Mouse (Mus musculus) layer of hippocampus, adult 11-12 months (tissue): ENCODE results near the gene 1700014D04Rik.
A peak's percentile ranks its signal among the peaks of the same experiment; 100 is the strongest.
"Not testable (repeated sequence)": the region's sequence is repeated elsewhere in the genome, so short reads cannot be mapped to it uniquely, and the experiment has no call there.

Source experiments
- DNase-seq: peaks from one replicate; pipeline ENCODE4 v3.0.0; 2022; ENCODE audit warnings: low spot score

1700014D04Rik gene

DNA sequence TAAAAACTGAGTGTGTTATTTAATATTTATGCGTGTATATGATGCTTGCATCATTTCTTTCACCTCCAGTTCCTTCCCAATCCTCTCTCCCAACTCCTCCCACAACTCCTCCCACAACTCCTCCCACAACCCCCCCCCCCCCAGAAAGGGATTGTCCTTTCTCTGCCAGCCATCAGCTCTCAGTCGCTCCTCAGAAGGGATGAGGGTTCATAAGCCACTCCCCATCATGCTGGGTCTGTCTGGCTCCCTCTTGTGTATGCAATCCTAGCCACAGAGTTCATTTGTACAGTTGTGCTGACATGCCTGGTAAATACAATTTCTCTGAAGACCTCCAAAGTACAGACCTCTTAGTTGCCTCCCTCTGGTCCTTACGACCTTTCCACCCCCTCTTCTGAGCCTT, 11.4 kb downstream of the 1700014D04Rik start:
- DNase-seq: no peak

DNA sequence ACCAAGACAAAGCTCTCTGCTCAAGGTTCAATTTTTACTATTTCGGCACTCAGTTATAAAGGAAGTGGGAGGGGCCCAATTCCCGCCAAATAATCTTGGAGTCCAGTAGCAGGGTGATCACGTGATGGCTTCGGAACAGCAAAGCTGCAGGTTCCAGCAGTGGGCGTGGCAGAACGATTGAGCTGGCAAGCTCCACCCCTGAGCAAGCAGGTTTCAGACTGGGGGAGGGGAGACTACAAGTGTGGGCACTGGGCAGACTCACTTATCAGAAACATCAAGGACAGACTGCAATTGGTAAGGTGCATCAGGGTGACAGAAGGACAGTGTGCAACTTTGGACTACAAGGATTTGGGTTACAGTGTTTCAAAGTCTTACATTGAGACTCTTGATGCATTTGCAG, 12.2 kb downstream of the 1700014D04Rik start:
- not testable (repeated sequence) for DNase-seq

DNA sequence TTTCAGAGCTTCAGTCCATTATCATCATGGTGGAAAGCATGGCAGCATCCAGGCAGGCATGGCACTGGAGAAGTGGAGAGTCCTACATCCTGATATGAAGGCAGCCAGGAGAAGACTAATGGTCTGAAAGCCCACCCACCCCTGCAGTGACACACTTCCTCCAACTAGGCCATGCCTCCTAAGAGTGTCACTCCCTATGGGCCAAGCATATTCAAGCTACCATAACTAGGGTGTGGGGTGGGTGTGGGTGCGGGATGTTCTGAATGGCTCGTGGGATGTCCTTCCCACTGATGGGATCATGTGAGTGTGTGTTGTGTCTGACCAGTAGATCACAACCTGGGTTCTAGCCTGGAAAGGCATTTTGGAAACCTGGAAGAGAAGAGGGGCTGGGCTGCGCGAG, 12.6 kb downstream of the 1700014D04Rik start:
- DNase-seq: no peak

DNA sequence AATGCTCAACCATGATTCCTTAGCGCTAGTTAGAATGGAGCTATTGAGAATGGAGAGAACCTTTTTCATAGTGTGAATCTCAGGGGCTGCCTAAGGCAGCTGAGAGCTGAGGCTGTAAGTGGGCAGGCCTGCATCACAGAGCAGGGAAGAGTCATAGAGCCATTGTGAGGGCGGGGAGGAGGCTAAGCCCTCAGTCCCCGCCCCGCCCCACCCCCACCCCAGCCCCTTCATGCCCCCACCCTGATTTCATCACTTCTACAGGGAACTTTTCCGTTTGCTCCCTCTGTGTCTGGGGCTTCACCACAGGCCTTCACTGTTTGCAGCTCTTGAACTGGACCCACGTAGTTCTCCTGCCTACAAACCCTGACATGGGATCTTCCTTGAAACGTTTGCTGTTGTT, 14.9 kb downstream of the 1700014D04Rik start, which contains the start of gene Spata31d1d:
Spata31d1d (minus strand) TSS at position 101 of the 400 bp plus-strand sequence.
- DNase-seq: no peak

DNA sequence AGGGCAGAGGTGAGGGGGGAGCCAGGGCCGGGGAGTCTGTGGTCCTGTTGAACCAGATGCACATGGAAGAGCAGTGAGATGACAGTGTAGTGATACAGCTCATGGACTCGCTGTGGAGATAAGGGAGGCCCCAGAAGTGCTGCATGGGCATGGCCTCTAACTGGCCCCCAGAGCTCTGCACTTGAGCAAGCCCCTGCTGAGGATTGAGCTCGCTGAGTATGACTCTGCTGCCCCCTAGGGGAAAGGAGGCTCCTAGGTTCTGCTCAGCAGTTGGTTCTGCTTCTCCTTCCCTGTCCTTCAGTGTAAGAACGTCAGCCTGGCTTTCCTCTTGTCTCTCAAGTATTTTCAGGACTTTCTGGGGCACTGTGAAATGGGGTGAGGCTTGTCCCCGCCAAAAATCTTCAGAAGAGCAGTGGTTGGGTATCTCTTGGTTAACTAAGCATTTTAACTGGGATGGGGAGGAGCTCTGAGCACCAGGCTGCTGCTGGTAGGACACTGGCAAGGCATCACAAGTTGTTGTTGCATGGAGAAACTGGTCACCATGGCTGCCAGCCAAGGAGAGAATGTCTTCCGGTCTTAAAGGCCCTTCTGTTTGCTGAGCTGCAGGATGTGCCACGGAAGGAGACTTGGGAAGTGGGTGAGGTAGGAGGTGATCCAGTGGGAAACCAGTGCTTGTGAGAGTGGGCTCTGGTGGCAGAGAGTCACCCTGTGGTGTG, 18.0 kb downstream of the 1700014D04Rik start:
- DNase-seq: peak; percentile 90

DNA sequence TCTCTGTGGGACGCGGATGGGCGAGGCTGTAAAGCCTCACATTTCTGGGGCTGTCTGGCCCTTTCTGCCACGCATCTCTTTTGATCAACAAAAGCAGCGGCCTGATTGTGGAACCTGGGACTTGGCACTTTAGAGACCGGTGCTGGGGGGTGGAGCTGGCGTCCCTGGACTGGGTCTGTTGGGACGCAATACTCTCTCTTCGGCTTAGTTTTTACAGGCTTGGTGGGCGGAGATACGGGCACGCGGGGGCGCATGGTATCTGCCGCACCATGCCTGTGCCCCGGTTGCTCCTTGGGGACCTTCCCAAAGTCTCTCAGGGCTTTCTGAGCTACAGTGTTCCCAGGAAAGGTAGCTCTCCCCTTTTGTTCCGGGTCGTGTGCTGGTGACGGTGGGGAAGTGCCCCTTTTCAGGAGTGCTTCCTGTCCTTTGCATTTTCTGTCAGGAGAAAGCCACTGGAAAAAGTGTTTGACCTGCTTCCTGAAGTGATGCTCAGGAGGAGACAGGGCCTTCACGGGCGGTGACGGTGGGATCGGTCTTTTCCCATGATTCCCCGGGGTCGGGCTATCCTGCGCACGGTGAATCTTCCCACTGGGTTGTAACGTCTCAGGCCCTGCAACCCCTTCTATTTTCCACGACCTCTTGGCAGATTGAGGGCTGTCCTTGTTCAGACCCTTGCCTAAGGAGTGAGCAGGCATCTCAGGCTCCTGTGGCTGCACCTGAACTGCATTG, 20.2 kb downstream of the 1700014D04Rik start:
- DNase-seq: no peak

DNA sequence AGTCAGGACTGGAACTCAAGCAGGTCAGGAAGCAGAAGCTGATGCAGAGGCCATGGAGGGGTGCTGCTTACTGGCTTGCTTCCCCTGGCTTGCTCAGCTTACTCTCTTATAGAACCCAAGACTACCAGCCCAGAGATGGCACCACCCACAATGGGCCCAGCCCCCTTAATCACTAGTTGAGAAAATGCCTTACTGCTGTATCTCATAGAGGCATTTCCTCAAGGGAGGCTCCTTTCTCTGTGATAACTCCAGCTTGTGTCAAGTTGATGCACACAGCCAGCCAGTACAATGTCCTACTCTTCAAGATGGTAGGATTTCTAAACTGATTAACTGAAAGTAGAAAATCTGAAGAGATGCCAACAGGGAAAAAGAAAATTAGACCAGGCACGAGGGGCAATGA, 24.5 kb downstream of the 1700014D04Rik start:
- not testable (repeated sequence) for DNase-seq

DNA sequence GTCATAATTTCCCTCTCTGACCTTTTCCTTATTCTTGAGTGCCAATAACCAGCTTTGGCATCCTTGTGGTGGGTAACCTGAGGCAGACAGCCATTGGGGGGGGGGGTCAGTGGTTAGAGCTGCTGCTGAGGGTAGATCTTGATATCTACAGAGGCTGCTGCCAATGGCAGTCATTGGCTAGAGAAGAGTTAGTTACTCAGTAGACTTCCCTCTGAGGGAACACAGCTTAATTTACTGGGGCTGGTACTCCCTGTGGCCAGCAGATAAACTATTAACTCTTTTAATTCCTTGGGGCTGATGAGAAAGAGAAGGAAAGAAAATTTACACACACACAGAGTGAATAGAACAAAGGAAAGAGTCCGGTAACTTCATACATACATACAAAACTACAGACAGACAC, 27.1 kb downstream of the 1700014D04Rik start:
- no peak for DNase-seq

DNA sequence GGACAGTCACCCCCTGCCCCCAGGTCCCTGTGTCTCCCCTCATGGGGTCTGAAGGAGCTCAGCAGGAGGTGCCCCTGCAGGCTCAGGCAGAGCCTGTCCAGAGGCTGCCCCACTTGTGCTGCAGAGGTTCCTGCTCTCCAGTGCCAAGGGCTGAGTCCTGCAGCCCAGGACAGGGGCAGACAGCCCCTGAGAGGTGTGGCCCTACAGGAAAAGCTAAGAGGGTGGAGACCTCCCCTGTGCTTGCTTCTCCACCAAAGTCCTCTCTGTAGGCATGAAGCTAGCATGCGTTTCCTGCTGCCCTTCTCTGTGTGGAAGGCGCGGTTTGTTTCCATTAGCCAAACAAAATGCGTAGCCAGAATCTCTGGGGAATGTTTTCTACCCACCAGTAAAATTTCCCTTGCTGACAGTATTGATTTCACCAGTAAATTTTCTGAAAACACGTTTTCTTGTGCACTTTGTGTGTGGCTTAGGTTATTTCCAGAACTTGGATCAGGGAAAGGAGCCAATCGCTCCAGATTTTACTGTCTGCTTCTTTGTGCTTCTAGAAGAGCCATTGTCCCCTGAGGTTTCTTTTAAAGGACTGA, 27.6 kb downstream of the 1700014D04Rik start:
- DNase-seq: not testable (repeated sequence)

DNA sequence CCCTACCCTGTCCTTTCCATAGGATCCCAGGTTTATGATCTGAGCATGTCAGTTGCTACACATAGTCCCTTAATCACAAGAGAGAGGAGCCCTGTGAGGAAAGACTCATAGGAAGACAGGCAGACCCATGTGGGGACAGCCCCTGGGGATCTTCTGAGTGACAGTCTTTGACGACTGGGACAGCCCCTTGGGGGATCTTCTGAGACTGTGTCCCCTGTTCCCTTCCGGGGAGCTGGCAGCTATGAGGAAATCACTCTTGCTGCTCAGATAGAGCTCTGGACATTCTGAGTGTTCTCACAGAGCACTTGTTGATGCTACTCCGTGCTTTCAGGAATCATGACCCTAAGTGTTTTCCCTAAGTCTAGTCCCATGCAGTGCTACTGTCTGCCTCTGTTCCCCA, 32.8 kb downstream of the 1700014D04Rik start:
- DNase-seq: no peak

DNA sequence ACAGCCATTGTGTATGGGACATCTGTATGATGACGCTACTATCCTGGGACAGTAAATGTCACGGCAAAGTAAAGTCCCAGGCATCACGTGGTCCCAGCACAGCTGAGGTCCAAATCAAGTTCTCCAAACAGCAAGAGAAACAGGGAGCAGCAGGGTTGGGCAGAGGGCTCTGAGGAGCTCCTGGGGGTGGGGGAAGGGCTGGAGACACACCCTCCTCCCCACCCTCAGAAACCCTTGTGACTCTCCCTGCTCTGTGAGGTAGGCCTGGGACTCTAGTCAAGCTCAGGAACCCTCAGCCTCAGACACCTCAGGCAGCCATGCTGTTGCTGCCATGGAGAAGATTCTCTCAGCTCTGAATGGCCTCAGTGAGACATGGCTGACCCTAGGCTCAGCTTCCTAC, 34.6 kb downstream of the 1700014D04Rik start, which contains the start of gene Spata31d1b:
Spata31d1b (plus strand) TSS at position 301 of the 400 bp plus-strand sequence.
- not testable (repeated sequence) for DNase-seq

DNA sequence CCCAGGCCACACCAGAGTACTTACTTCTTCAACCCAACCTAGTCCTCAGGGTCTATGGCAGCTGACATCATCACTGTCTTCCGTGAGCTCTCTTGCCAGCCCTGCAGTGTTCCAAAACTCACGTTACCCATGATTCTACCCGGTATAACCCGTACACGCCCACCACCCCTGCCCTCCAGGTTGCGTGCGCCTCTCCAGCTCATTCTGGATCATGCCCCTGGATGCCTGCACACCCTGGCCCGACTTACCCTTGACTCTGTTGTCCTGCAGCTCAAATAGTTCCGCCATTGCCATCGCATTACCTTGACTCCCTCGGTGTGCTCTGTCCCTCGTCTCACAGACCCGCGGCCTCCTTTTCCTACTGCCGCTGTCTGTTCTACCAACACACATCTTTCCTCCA, 36.3 kb downstream of the 1700014D04Rik start, which contains the start of gene Spata31d1a:
Spata31d1a (minus strand) TSS at position 101 of the 400 bp plus-strand sequence.
- no peak for DNase-seq

DNA sequence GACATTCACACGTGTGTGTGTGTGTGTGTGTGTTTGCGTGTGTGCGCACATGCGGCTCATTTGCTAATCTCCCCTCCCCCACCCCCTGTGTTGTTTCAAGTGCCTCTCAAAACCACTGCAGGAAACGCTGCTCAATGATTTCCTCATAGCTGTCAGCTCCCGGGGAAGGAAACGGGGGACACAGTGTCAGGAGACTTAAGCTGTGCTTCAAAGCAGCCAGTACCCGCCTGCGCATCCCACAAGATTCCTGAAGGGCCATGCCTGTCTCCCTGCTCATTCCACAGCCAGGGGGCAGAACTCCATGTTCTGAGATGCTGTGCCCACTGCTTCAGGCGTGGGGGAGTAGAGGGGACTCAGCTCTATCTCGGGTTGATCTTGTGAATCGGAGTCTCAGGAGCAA, 42.0 kb downstream of the 1700014D04Rik start:
- DNase-seq: peak; percentile 26

DNA sequence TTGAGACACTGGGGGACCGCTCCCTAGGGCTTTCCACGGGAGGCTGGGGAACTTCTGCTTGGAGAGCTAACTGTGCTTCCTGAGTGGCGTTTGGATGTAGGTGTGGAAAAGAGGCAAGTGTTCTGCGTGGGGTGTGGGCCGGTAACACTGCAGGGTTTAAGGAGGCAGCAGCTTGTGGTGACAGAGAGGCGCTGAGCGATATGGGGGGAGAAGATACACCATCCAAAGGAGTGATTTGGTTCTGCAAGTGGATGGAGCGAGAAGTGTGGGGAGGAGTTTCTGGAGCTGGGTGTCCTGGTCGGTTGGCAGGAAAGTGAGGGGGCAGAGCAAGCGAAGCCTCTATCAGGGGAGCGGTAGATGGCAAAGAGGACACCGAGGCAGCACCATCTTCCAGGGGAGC, 43.0 kb downstream of the 1700014D04Rik start:
- DNase-seq: no peak

DNA sequence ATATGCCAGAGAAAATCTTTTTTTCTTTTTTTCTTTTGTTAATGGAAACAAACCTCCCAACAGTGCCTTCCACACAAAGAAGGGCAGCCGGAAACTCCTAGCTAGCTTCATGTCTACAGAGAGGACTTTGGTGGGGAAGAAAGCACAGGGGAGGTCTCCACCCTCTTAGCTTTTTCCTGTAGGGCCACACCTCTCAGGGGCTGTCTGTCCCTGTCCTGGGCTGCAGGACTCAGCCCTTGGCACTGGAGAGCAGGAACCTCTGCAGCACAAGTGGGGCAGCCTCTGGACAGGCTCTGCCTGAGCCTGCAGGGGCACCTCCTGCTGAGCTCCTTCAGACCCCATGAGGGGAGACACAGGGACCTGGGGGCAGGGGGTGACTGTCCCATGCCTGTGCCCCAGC, 46.4 kb downstream of the 1700014D04Rik start:
- not testable (repeated sequence) for DNase-seq

DNA sequence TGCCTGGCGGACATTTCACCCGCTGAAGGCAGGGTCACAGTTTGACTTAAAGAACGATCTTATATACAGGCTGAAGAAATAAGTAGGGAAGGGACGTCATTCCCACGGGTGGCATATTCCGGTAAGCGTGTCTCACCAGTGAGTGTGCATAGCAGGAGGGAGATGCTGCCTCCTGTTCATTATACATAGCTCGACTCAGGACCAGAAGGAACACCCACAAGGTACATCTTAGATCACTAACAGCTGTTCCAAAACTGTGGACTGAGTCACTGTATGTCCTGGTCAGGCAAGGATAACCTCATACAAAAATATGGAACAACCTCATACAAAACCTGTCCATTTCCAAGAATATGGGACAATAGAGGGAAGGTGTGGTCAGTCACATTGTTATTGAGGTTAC, 47.4 kb downstream of the 1700014D04Rik start:
- DNase-seq: no peak

DNA sequence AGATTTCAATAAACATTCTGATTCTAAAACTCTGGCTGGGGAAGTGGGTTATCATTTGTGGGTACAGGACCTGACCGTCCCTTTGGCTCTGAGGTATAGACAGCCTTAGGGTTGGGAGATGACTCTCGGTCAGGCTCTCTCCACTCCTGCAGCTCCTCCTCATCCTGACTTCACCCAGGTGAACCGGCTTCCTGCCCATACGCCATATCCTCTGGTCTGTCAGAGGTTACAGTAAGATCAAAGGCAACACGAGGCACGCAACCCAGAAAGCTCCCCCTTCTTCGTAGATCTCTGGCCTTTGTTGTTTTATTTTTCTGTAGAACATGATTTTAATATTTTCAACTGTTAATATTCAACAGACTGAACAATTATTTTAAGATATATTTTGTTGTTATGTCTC, 50.8 kb downstream of the 1700014D04Rik start:
- DNase-seq: no peak

DNA sequence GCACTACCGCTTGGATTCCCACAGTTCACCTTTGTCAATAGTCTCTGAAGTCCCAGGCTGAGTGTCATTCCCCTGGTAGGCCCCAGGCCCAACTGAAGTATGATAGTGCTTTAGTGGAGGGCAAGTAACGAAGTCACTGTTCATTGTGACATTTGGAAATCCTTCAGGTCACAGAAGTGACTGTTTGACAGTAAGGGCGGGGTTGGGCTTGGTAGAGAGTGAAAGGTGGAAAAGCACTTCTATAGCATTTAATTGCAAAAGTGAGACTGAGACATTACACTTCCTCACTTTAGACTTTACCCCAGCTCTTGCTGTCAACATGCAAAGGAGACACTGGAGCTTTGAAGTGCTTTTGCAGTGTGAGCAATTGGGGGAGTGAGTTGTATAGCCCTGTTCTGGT, 52.5 kb downstream of the 1700014D04Rik start, which contains the start of gene 4921517D22Rik:
4921517D22Rik (minus strand) TSS at position 101 of the 400 bp plus-strand sequence.
- no peak for DNase-seq

DNA sequence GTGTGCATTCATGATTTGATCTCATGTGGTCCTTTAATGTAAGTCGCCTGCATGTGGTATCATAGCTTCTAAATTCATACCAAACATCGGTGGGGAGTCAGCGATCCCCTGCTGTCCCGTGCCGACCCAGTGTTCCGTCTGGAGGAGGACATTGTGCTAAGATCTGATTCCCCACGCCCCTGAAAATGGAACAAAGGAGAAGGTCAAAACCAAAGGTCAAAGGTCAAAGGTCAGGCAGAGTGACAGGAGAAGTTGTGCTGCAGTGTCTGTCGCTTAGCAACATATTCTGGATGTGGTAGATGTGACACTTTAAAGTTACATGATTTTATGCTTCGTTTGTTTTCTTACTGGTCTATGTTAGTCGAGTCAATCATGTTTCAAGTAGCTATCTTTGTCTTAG, 55.1 kb downstream of the 1700014D04Rik start:
- DNase-seq: no peak
